Mouse (Mus musculus): ENCODE results near the gene Fgf9.

Fgf9 gene

DNA sequence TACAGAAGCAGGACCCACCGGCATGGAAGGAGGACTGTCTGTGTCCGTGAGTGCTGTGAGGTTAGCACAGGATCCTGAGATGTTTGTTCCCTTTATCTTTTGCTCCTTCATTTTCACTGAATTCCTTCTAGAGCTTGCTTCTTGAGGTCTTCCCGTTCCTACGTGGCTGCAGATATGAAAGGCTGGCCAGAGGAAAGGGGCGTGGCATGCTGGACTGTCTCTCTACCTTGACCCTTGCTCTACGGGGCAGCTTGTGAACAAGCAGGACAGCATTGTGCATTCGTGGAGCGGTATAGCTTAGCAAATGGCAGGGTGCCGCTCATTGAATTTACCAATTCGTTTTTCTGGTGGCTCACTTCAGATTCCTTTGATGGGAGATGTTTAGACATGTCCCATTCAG, 21.0 kb downstream of the Fgf9 start:
- DNase-seq = no peak

DNA sequence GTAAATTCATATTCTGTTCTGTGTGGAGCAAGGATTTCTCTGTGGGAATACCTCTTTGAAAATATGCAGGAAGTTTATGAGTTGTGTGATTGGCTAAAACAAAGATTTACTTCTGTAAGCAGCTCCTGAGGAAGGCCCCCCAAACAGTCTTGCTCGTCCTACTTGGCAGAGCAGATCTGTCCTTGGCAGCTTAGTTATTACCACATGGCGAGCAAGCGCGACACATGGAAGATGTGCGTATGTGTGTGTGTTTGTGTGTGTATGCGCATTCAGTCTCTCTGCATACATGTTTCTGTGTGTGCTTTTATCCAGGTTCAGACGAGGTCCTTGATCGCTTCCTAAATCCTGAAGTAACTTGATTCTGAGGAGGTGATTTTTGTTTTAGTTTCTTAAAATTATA, 29.3 kb downstream of the Fgf9 start:
- DNase-seq = no peak

DNA sequence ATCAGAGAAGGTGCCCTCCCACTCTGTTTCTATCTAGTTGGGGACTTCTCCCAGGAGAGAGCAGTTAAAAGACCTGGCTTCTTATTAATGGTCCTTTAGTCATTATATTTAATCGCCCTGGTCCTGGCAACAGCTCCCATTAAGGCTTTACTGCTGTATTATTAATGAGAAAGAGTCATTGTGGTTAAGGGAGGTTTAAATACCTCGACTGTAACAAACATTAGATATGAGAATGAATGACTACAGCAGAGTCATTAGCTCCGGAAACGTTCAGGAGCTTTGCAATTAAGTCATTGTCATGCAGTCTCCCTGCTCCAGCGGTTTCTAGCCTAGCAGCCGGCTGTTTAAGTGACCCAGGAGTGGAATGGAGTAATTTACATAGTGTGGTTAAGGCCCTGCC, 31.0 kb downstream of the Fgf9 start:
- no peak for DNase-seq

DNA sequence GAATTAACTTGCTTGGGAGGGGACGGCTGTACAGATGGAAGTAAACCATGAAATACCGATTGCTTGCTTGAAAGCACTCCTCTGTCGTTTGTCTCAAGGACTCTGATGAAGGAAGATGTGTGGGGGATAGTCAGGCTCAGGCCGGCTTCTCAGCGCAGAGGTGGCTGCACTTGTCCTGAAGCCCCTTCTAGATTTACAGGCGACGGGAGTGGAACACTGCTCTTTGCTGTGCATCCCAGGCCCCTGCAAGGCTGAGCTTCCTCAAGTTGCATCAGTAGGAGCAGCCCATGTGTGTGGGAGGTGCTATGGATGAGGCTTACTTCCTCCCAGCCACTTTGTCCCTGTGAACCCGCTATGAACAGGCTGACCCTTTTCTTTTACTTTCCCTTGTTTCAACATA, 33.9 kb downstream of the Fgf9 start:
- no peak for DNase-seq

DNA sequence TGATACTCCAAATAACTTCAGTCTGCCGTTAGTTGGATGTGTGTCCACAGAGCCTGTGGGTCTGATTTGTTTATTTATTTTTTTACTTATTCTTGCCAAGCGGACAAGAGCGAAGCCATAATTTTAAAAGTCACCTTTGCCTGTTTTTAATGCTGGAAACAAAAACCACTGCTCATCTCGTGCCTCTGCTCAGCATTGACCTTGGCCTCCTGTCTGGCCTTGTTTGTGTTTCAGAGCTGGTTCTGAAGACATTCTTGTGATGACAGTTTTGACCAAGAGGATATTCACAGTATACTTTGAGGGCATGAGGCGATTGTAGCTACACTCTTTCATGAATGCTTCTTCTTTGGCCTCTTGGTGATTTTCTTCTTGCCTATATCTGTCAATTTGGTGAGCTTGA, 35.2 kb downstream of the Fgf9 start:
- no peak for DNase-seq

DNA sequence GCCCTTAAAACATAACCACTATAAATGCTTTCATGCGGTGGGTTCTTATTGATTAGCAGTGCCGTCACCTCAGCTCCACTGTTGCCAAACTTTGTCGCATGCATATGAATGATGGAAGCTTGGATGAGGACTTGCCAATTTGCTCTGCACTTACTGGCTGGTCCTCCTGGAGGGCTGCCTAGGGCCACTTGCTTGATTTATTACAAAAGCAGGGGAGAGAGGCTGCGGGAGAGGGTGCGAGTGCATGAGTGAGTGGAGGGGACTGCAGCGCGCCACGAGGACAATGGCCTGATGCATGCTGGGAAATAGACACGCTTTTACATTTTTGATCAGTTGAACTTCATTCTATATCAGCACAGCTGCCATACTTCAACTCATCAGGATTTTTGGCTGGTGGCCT, 39.3 kb downstream of the Fgf9 start:
- no peak for DNase-seq

DNA sequence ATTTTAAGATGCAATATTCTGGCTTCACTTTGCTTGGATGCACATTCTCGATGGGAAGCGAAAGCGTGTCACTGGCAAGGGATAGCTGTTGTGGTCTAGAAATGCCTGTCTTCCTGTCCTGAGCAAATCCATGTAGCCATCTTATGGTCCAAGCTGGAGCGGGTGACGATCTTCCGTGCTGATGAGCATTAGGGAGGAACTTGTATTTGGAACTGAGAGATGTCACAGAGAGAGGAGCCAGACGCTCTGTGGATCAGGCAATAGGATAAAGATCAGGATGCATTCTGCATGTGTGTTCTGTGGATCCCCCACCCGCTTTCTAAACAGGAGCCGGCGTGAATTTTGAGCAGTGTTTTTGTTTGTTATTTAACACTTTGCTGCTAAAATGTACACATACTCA, 41.2 kb downstream of the Fgf9 start:
- no peak for DNase-seq

DNA sequence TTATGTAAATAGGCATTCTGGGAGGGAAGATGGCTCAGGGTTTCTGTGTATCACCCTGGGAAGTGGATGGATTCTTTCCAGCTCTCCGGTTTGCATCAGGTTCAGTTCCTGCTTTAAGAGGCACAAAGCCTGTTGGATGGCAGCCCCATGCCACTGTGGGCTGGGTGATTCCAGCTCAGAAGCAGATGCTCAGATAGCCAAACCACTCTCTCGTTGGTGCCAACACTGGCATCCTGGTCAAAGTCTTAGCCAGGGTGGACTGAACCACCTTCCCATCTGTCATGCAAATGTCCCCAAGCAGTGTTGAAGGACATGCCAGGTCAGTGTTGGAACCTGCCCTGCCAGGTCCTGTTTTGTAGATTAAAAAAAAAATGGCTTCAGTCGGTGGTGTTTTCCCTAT, 42.0 kb downstream of the Fgf9 start:
- DNase-seq = no peak

DNA sequence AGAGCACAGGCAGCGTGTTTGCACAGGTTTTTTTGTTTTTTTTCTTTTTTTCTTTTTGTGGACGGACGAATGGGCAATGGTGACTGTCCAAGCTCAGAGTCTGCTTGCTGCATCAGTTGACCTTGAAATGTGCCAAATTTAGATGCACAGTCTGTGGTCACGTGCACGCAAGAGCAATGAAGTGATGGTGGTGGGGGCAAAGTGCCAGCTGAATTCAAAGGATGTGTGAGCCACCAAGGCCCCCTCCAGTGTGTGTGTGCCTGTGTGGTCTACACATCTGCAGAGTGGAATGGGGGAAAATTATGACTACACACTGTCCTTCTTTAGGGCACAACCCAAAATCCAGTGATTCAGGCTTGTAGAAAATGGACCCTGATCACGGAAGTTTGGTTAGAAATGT, 42.8 kb downstream of the Fgf9 start:
- DNase-seq = no peak

DNA sequence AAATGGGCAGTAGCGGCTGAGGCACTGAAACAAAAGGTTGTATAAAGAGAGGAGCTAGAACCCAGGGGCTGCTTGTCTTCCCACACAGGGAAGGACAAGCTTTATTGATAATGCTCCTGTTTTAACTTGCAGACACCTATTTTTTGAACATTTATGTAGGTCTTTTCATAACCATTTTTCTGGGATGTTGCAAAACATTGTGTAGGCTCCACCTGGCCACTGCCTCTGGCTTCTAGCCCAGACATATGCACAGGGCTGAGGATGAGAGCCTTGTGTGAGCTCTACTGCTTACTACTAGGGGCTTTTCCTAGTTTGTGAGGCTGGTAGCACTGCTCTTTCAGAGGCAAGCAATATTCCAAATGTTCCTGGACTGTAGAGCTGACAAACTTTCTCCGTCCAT, 43.8 kb downstream of the Fgf9 start:
- DNase-seq = no peak

DNA sequence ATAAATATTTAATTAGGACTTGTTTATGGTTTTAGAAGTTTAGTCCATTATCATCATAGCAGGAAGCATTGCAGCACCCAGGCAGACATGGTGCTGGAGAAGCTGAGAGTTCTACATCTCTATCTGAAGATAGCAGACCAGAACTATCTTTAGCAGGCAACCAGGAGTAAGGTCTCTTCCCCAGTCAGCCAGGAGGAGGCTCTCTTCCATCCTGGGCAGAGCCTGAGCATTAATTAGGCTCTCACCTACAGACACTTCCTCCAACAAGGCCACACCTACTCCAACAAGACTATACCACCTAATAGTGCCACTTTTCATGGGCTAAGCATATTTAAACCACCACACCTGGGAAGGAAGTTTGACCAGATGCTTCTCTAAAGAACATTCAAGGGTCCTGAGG, 54.3 kb downstream of the Fgf9 start:
- no peak for DNase-seq

DNA sequence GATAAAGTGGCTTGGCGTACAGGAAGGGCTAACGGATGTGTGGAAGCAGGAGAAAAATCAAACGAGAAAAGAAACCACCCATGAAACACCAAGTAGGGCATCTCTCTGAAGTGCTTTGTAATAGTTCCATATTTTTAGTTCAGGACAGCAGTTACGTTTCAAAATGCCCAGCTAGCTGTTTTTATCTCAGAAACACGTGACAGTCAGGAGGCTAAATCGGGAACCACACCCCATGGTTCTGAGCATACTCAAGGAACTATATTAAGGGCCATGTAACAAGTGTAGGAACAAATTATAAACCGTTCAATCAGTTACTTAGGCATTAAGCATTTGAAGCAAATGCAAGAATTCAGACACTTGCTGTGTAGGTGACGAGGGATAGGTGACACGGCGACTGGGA, 56.2 kb downstream of the Fgf9 start:
- no peak for DNase-seq

DNA sequence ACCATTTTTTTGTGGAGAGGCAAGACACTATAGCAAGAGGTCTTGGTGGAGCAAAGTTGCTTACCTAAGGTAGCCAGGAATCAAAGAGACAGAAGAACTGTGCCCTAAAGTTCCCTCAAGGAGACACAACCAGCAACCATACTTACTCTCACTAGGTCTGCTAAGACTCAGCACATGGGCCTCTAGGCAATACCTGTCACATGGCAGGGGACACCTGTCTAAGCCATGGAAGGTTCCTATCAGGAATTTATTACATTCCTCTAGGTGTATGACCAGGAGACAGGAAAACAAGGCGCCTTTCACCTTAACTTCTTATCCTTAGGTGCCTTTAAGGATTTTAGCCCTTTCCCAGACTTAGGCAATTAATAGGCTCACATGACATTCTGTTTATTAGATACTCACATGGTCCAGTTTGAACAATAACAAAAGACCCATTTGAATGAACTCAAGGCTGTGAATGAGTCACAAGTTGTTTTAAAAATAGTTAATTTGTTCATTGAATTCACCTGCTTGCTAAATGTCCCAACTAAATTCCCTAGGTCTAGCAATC, 69.2 kb downstream of the Fgf9 start:
- DNase-seq = no peak

DNA sequence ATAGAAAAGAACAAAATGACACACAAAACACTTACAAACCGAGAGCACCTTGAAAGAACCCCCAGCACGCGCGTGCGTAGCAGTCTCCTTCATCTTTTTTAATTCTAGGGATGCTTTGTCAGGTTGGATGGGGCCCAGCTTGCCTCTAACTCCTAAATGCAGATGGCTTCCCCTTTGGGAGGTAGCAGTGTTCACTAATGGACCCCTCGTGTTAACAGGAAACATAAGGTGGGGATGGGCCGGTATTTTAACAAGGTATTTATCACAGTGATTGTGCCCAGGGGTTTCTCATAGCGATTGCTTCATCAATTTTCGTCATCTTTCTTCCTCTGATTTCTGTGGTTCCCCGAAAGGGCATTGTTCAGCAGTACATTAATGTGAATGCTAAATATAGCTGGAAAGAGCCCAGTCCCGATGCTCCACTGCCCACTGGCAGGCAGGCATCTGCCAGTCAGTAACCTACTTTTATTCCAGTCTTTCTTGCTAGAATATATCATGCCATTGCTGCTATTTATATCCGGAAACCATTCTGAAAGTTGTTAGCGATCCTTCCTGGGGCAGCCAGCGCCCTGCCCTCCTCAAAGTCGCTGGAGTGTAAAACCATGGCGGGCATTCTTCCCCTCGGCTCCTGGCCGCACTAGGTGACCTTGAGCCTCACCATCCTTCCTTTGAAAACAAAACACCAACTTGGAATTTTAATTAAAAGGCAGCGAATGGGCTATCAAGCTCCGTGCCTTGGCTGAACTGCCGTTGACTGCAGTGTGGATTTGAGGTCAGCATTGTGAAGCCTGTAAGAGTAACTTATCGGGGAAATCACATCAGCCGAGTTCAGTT, 79.5 kb downstream of the Fgf9 start:
- DNase-seq = no peak

DNA sequence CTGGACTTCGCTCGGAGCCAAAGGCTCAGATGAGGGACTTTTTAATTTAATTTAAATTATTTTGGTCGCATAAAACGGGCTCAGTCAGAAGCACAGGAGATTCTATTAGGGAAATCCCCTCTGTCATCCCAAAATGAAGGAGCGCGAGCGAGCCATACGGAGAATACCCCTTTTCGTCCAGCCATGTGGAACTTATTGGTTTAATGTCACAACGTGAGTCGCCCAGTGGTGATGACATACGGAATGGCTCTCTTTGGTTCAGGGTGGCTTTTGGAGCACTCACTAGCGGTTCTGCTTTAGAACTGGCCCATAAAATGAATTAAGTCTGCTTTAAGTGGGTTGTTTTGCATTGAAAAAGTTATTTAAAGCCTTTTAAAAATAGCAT, 80.1 kb downstream of the Fgf9 start:
- DNase-seq = no peak

DNA sequence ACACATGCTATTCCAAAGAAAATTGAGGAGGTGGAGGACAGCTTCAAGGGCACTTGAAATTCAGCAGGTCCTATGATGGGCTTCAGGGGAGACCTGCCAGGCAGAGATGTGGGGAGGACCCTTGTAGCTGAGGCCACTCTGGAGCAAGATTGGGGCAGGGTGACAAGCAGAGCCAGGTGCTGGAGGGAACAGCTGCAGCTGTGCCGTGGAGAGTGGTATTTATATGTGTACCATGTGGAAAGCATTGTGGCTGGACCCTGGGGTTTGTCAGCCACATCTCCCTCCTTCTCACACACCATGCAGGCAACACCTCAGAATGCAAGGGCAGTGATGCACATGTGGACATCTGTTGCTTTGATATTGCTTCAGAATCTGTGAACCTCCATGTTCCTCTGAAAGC, 81.8 kb downstream of the Fgf9 start:
- DNase-seq = no peak

DNA sequence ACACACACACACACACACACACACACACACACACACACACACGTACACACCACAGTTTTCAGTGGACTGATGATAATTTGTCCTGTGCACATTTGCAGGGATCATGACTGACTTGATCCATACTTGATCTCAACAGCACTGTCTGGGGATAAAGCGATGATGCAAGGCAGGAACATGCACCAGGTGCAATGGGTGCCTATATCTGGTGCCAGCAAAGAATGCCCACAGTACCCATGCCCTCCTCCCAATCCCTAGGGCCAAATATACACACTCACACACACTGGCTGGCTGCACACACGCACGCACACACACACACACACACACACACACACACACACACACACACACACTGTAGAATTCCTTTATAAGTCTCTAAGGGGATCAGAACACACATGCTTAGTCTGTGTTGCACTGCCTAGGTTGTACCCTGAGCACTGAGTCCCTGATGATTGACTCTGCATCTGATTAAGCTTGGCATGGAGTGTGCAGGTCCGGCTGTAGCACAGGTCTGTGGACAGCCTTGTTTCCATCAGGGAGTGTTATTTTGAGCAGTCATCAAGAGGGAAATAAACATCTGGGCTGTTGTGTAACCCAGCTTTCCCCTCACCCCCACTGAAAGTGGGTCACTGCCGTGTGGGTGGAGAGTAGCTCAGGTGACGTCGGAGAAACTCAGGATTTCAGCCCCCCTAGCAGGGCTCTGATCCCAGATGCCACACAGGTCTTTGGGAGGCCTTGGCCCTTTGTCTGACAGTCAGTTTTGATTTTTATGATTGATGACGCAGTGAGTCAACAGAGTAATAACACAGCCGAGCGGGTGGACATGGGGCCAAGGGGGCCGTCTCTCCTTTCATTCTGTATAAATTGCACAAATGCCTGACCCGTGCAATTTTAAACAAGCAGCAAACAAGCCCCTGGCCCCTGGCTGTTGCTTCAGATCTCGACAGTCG, 83.4 kb downstream of the Fgf9 start:
- no peak for DNase-seq

DNA sequence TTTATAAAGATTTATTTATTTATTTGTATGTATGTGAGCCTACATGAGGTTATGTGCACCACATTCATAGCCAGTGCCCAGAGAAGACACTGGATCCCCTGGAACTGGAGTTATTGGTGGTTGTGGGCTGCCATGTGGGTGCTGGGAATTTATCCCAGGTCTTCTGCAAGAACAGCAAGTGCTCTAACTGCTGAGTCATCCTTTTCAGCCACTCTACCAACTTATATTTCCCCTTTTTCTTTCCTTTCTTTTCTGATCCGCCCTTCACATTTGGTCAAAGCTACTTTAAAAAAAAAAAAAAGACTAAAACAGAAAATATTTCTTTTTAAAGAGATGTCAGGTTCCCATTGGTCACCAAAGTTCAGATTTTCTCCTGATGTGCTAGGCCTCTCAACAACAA, 90.3 kb downstream of the Fgf9 start:
- DNase-seq = no peak

All from layer of hippocampus, adult 9-11 months (tissue).